Mouse (Mus musculus): ENCODE results near the gene Ankmy2. TPM values are rescaled to one million over a fixed set of nuclear protein-coding genes. Genes with fewer than 3 reads are reported as not detected.
A peak's percentile ranks its signal among the peaks of the same experiment; 100 is the strongest.

Gene Ankmy2
- polyA plus RNA-seq, 1 experiment = 7.4 TPM

DNA sequence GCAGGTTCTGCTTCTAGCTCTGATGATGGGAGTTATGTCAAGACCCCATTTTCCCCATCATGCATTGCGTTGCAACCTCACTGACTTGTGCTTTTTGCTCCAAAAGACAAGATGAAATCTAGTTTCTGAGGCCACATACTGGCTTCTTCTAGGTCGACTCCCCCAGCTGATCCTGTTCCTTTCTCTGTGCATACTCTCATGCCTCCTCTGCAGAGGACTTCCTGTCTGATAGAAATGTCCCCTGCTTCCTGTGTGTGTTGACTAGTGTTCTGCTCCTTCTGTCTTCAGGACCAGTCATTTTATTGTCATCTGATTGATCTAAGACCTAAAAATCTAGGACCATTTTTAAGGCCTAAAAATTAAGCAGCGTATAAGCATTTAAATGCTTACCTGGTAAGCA is 21.5 kb upstream of the Ankmy2 start:
- DNase-seq = peak; percentile 31
- H3K4me3 ChIP-seq (ENCODE audit: control insufficient read depth, insufficient read depth, low read length) = no peak overlapping the region
- no peak overlapping the region; the same call in 1 of the 2 replicates for H3K27ac ChIP-seq (ENCODE audit: control insufficient read depth, insufficient read depth, low read length)
- no peaks in the 10 kb centered on the region for H3K27me3 ChIP-seq (ENCODE audit: control insufficient read depth, insufficient read depth, low read length)
- peaks cover 8% of the 10 kb centered on the region for H3K4me1 ChIP-seq (replicated peaks; ENCODE audit: control insufficient read depth, insufficient read depth, low read length)
- TF ChIP-seq CTCF (IDR thresholded peaks at IDR 0.05; ENCODE audit: borderline replicate concordance, control insufficient read depth, extremely low read depth, insufficient read depth, low read length, poor library complexity) = no peak
- no peak for TF ChIP-seq POLR2A (IDR thresholded peaks at IDR 0.05; ENCODE audit: control insufficient read depth, extremely low read depth, insufficient read depth, low read length, poor library complexity)
- H3K36me3 ChIP-seq (ENCODE audit: control insufficient read depth, insufficient read depth, low read length) = no peaks in the 10 kb centered on the region; the same call in 1 of the 2 replicates
- 63% methylated on average over 3 of the region's 3 CpGs for WGBS

DNA sequence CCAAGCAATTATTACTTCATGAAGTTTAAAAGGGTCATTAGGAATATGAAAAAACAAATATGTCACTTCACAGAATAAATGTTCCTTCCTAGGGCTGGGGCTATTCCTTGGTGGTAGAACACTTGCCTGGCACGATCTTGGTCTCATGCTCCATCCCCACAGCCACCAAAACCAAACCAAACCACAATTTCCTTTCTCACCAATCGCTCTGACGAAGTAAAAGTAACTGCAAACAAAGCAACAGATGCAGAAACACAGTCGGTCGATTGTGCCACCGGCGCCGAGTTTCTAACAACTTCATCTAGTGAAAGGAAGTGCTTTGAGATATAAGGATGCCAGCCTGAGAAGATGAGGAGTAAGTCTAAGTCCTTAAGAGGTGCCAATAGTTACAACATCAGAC is 20.6 kb upstream of the Ankmy2 start:
- Histone ChIP-seq H3K4me1 (replicated peaks; ENCODE audit: control insufficient read depth, insufficient read depth, low read length) (peaks cover 13% of the 10 kb centered on the region), H3K27me3 (ENCODE audit: control insufficient read depth, insufficient read depth, low read length) (no peaks in the 10 kb centered on the region), H3K4me3 (ENCODE audit: control insufficient read depth, insufficient read depth, low read length) (no peak overlapping the region), H3K36me3 (ENCODE audit: control insufficient read depth, insufficient read depth, low read length) (no peaks in the 10 kb centered on the region; the same call in 1 of the 2 replicates), H3K27ac (ENCODE audit: control insufficient read depth, insufficient read depth, low read length) (peak overlapping the region; percentile 46)
- TF ChIP-seq CTCF (IDR thresholded peaks at IDR 0.05; ENCODE audit: borderline replicate concordance, control insufficient read depth, extremely low read depth, insufficient read depth, low read length, poor library complexity) (no peak), POLR2A (IDR thresholded peaks at IDR 0.05; ENCODE audit: control insufficient read depth, extremely low read depth, insufficient read depth, low read length, poor library complexity) (no peak)
- 5% methylated on average over 8 of the region's 8 CpGs for WGBS
- DNase-seq = peak; percentile 50

DNA sequence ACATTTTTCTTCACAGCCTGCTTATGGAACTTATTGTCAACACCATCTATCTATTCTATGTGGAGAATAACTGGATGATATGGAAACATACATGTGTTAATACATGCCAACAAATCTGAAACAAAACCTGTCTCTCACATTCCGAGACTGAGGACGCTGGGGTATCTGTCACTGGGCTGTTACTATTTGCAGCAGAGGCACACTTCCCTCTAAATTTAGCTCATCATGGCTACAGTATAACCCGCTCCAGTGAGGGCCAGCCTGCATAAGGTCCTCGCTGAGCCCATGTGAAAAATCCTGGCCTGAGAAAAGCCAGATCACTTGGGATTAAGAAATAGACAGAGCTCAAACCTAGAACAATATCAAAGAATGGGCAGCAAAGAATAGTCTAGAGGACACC is 19.7 kb upstream of the Ankmy2 start:
- no peak overlapping the region for H3K4me3 ChIP-seq (ENCODE audit: control insufficient read depth, insufficient read depth, low read length)
- no peak for DNase-seq

DNA sequence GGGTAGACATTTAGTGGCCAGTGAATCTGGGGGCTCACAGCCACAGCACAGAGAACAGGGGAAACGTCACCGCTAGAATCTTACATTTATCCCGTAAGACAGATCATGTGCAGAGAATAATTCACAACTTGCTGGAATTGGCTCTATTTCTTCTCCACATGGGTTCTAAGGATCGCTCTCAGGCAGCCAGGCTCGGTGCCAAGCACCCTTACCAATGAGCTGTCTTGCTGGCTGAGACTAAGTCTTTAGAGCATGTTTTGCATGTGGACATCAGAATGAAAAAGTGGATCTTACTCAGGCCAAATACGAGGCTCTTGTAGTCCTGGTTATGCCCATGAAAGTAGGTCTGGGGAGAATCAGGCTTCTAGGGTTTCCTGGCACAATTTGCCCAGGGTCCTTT is 16.5 kb upstream of the Ankmy2 start:
- no peak for DNase-seq
- no peak overlapping the region for H3K27ac ChIP-seq (ENCODE audit: control insufficient read depth, insufficient read depth, low read length)
- H3K4me3 ChIP-seq (ENCODE audit: control insufficient read depth, insufficient read depth, low read length) = no peak overlapping the region
- TF ChIP-seq CTCF (IDR thresholded peaks at IDR 0.05; ENCODE audit: borderline replicate concordance, control insufficient read depth, extremely low read depth, insufficient read depth, low read length, poor library complexity) = no peak
- no peak for TF ChIP-seq POLR2A (IDR thresholded peaks at IDR 0.05; ENCODE audit: control insufficient read depth, extremely low read depth, insufficient read depth, low read length, poor library complexity)
- peaks cover 13% of the 10 kb centered on the region for H3K4me1 ChIP-seq (replicated peaks; ENCODE audit: control insufficient read depth, insufficient read depth, low read length)
- H3K27me3 ChIP-seq (ENCODE audit: control insufficient read depth, insufficient read depth, low read length) = no peaks in the 10 kb centered on the region
- WGBS = 96% methylated on average over 6 of the region's 6 CpGs
- H3K36me3 ChIP-seq (ENCODE audit: control insufficient read depth, insufficient read depth, low read length) = no peaks in the 10 kb centered on the region

More for the DNA sequence above, 19.7 kb upstream of the Ankmy2 start:
- no peaks in the 10 kb centered on the region; the same call in 1 of the 2 replicates for H3K36me3 ChIP-seq (ENCODE audit: control insufficient read depth, insufficient read depth, low read length)
- peaks cover 13% of the 10 kb centered on the region for H3K4me1 ChIP-seq (replicated peaks; ENCODE audit: control insufficient read depth, insufficient read depth, low read length)
- TF ChIP-seq POLR2A (IDR thresholded peaks at IDR 0.05; ENCODE audit: control insufficient read depth, extremely low read depth, insufficient read depth, low read length, poor library complexity) = no peak
- TF ChIP-seq CTCF (IDR thresholded peaks at IDR 0.05; ENCODE audit: borderline replicate concordance, control insufficient read depth, extremely low read depth, insufficient read depth, low read length, poor library complexity) = no peak
- H3K27ac ChIP-seq (ENCODE audit: control insufficient read depth, insufficient read depth, low read length) = no peak overlapping the region
- 71% methylated on average over 4 of the region's 4 CpGs for WGBS
- H3K27me3 ChIP-seq (ENCODE audit: control insufficient read depth, insufficient read depth, low read length) = no peaks in the 10 kb centered on the region

DNA sequence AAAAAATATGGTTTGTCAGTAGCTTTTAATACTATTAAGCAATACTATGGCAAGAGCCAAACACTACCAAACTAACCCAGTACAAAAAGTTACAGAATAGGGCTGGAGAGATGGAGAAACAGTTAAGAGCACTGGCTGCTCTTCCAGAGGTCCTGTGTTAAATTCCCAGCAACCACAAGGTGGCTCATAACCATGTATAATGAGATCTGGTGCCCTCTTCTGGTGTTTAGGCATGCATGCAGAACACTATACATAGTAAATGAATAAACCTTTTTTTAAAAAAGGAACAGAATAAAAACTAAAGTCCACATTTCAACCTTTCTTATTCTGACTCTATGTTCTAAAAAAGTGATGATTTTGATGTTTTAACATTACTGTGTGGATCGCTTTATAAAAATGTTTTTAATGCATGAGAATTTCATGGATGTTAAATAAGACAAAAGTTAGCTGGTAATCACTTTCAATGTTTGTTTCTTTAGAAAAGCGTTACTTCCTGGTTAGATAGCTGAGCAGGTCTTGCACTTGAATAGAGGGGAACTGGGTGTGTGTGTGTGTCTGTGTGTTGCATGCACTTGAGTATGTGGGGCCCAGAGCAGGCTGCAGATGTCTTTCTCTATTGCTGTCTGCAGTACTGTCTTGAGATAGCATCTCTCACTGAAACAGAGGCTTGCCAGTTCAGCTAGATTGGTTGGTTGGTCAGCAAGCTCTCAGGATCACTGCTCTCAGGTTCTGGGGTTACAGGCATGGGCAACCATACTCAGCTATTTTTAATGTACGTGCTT is 10.5 kb upstream of the Ankmy2 start:
- Histone ChIP-seq H3K27me3 (ENCODE audit: control insufficient read depth, insufficient read depth, low read length) (no peaks in the 10 kb centered on the region), H3K36me3 (ENCODE audit: control insufficient read depth, insufficient read depth, low read length) (no peaks in the 10 kb centered on the region), H3K27ac (ENCODE audit: control insufficient read depth, insufficient read depth, low read length) (no peak overlapping the region), H3K4me3 (ENCODE audit: control insufficient read depth, insufficient read depth, low read length) (no peak overlapping the region), H3K4me1 (replicated peaks; ENCODE audit: control insufficient read depth, insufficient read depth, low read length) (no peaks in the 10 kb centered on the region)
- DNase-seq = no peak
- TF ChIP-seq CTCF (IDR thresholded peaks at IDR 0.05; ENCODE audit: borderline replicate concordance, control insufficient read depth, extremely low read depth, insufficient read depth, low read length, poor library complexity) (no peak), POLR2A (IDR thresholded peaks at IDR 0.05; ENCODE audit: control insufficient read depth, extremely low read depth, insufficient read depth, low read length, poor library complexity) (no peak)
- 93% methylated on average over 3 of the region's 3 CpGs for WGBS

DNA sequence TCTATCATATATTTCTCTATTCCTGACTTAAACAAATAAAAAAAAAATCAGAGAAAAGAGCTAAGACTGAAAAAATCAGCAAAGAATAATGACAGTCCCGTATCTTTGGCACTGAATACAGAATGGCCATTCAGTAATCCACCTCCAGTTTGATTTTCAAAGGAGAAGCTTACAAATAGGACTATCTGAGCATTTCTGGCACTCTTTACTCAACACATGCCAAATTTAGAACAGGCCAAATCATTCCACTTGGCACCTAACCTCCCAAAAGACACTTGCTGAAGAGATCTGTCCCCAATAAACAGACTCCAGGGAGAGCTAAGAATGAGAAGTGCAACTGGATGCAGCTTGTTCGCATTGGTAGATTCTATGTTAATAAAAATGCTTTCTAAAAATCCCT is 6.6 kb upstream of the Ankmy2 start:
- TF ChIP-seq CTCF (IDR thresholded peaks at IDR 0.05; ENCODE audit: borderline replicate concordance, control insufficient read depth, extremely low read depth, insufficient read depth, low read length, poor library complexity) (no peak), POLR2A (IDR thresholded peaks at IDR 0.05; ENCODE audit: control insufficient read depth, extremely low read depth, insufficient read depth, low read length, poor library complexity) (no peak)
- Histone ChIP-seq H3K27ac (ENCODE audit: control insufficient read depth, insufficient read depth, low read length) (no peak overlapping the region), H3K27me3 (ENCODE audit: control insufficient read depth, insufficient read depth, low read length) (no peaks in the 10 kb centered on the region), H3K36me3 (ENCODE audit: control insufficient read depth, insufficient read depth, low read length) (no peaks in the 10 kb centered on the region), H3K4me1 (replicated peaks; ENCODE audit: control insufficient read depth, insufficient read depth, low read length) (peaks cover 6% of the 10 kb centered on the region), H3K4me3 (ENCODE audit: control insufficient read depth, insufficient read depth, low read length) (no peak overlapping the region)
- 95% methylated on average over 2 of the region's 2 CpGs for WGBS
- no peak for DNase-seq
